Mouse (Mus musculus) C2C12 (cell line): ENCODE data around the gene Cphx2. TPM values are rescaled to one million over a fixed set of nuclear protein-coding genes. Genes with fewer than 3 reads are reported as not detected.
"Not testable (repeated sequence)": the region's sequence is repeated elsewhere in the genome, so short reads cannot be mapped to it uniquely, and the experiment has no call there.

Experiments used
- H3K27me3 ChIP-seq: one replicate; pipeline ENCODE4 v1.6.1; 2011; ENCODE audit not compliant: control insufficient read depth, insufficient read depth, insufficient read length
- H3K36me3 ChIP-seq: one replicate; pipeline ENCODE4 v1.6.1; 2011; ENCODE audit not compliant: control insufficient read depth, insufficient read depth
- H3K4me3 ChIP-seq: one replicate; pipeline ENCODE4 v1.5.1; 2011; ENCODE audit warnings: mild to moderate bottlenecking, control low read depth; ENCODE audit not compliant: poor library complexity, insufficient read depth, severe bottlenecking
- H3K79me2 ChIP-seq: one replicate; pipeline ENCODE4 v1.6.1; 2011; ENCODE audit not compliant: control insufficient read depth, insufficient read depth
- H3K79me3 ChIP-seq: one replicate; pipeline ENCODE4 v1.6.1; 2011; ENCODE audit warnings: low read depth, control low read depth
- H3ac ChIP-seq: one replicate; pipeline ENCODE3; 2011; ENCODE audit warnings: low read depth; ENCODE audit not compliant: control insufficient read depth, insufficient read length
- polyA plus RNA-seq: library from polyadenylated mRNA; unstranded; fragments of >200 nt; fragmentation: generic; extraction: Trizol; gene quantifications from one replicate; pipeline ENCODE4 v1.2.1, GENCODE M21; 2012; ENCODE audit warnings: missing spikeins

Gene Cphx2
- polyA plus RNA-seq, 1 experiment, result not detected

- H3K4me3 ChIP-seq, H3K79me2 ChIP-seq, H3ac ChIP-seq, H3K36me3 ChIP-seq, H3K27me3 ChIP-seq, H3K79me3 ChIP-seq: not testable (repeated sequence)
Measured at GRCm38 (mm10) chr14:26081997-26082396, 681 bp downstream of the Cphx2 start, which contains the start of gene Cphx3. Gene Cphx3 (plus strand): TSS chr14:26082297.

- H3K79me2 ChIP-seq, H3K79me3 ChIP-seq, H3ac ChIP-seq, H3K4me3 ChIP-seq, H3K36me3 ChIP-seq, H3K27me3 ChIP-seq: not testable (repeated sequence)
Measured at GRCm38 (mm10) chr14:26097622-26098021, 16.3 kb downstream of the Cphx2 start.

GRCm38 (mm10) chr14:26118150-26118549 is 36.8 kb downstream of the Cphx2 start, which contains the start of gene Duxbl2:
Gene Duxbl2 (plus strand): TSS chr14:26118349.
- H3K4me3 ChIP-seq, H3K36me3 ChIP-seq, H3K79me3 ChIP-seq, H3ac ChIP-seq, H3K27me3 ChIP-seq, H3K79me2 ChIP-seq: not testable (repeated sequence)

- H3K4me3 ChIP-seq, H3K27me3 ChIP-seq, H3ac ChIP-seq, H3K36me3 ChIP-seq, H3K79me2 ChIP-seq, H3K79me3 ChIP-seq: not testable (repeated sequence)
Measured at GRCm38 (mm10) chr14:26118550-26119000, 37.3 kb downstream of the Cphx2 start.

GRCm38 (mm10) chr14:26119095-26119494 is 37.8 kb downstream of the Cphx2 start:
- H3K36me3 ChIP-seq, H3ac ChIP-seq, H3K4me3 ChIP-seq, H3K27me3 ChIP-seq, H3K79me3 ChIP-seq, H3K79me2 ChIP-seq: not testable (repeated sequence)

Other genes with a start within 250 kb of the Cphx2 start
- 33.3 TPM for gene Anxa11, start 239.4 kb upstream of the Cphx2 start, polyA plus RNA-seq
- gene Plac9a, start 178.4 kb upstream of the Cphx2 start, polyA plus RNA-seq, result 0.30 TPM
- 0.56 TPM for gene Tmem254a, start 153.8 kb upstream of the Cphx2 start, polyA plus RNA-seq
- gene Cphx1, start 143.2 kb upstream of the Cphx2 start, polyA plus RNA-seq, result not detected
- gene Duxbl1, start 102.9 kb upstream of the Cphx2 start, polyA plus RNA-seq, result not detected
- gene Gm9780, start 38.8 kb upstream of the Cphx2 start, polyA plus RNA-seq, result 0.96 TPM
- gene Tmem254c, start 14.2 kb upstream of the Cphx2 start, polyA plus RNA-seq, result 3.7 TPM
- gene Cphx3, start 781 bp downstream of the Cphx2 start, polyA plus RNA-seq, result not detected
- gene Duxbl2, start 36.8 kb downstream of the Cphx2 start, polyA plus RNA-seq, result not detected
- gene Plac9b, start 101.0 kb downstream of the Cphx2 start, polyA plus RNA-seq, result 4.8 TPM
- gene Tmem254b, start 125.5 kb downstream of the Cphx2 start, polyA plus RNA-seq, result 5.8 TPM
- 0.11 TPM for gene Duxbl3, start 176.4 kb downstream of the Cphx2 start, polyA plus RNA-seq